Mouse (Mus musculus): ENCODE measurements around the gene Trim15.

Trim15 gene

GRCm38 (mm10) chr17:36869284-36869954, 2.4 kb upstream of the Trim15 start, which contains the start of gene Trim10:
Gene Trim10 (plus strand): TSS chr17:36869574.
- no peak for DNase-seq (ENCODE audit: low spot score)

GRCm38 (mm10) chr17:36868836-36869235, 1.8 kb upstream of the Trim15 start:
- DNase-seq (ENCODE audit: low spot score): no peak

- no peak for DNase-seq (ENCODE audit: low spot score)
These were observed 5.3 kb downstream of the Trim15 start for GRCm38 (mm10) chr17:36861680-36862079.

DNA sequence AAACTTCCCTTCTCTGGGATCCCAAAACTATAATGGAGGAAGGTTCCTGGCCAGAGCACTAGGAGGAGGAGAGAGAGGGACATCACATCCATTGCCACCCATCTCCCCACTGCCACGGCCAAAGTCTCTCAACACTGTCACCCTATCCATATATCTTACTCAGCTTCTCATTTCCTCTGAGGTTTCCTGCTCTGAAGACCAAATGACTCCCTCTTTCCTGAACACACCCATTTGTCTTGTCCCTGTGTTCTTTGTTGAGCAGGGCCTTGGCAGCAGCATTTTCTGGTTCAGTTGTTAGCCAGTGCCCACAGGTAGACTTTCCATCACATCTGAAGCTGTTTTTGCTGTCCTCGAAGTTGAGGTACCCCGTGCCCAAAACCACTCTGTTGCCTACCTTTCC, 8.8 kb downstream of the Trim15 start:
- DNase-seq (ENCODE audit: low spot score): no peak

- DNase-seq (ENCODE audit: low spot score): no peak
These were observed 10.8 kb downstream of the Trim15 start for GRCm38 (mm10) chr17:36856236-36856635.

- no peak for DNase-seq (ENCODE audit: low spot score)
These were observed 11.5 kb downstream of the Trim15 start for GRCm38 (mm10) chr17:36855484-36855883.

DNA sequence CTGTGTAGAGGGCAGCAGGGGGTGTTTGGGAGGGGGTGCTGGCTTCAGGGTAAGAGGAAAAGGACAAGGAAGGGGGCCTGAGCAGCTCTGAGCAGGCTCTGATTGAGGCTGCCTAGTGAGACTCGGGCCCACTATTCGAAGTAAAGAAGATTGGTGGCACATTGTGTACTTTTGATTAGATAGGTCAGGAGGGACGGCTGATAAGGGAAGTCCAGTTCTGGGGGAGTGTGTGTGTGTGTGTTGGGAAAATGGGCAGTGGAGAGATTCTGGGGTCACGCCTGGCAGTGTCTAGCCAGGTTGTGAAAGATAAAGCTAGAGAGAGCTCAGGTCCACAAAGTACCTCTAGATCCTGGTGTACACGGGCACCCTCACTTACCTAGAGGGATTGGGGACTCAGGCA, 15.4 kb downstream of the Trim15 start:
- no peak for DNase-seq (ENCODE audit: low spot score)

GRCm38 (mm10) chr17:36851200-36851599, 15.8 kb downstream of the Trim15 start:
- no peak for DNase-seq (ENCODE audit: low spot score)

GRCm38 (mm10) chr17:36849992-36850391, 17.0 kb downstream of the Trim15 start:
- no peak for DNase-seq (ENCODE audit: low spot score)

GRCm38 (mm10) chr17:36848911-36849310, 18.1 kb downstream of the Trim15 start:
- no peak for DNase-seq (ENCODE audit: low spot score)

- no peak for DNase-seq (ENCODE audit: low spot score)
These were observed 22.3 kb downstream of the Trim15 start for GRCm38 (mm10) chr17:36844725-36845124.

- no peak for DNase-seq (ENCODE audit: low spot score)
These were observed 22.7 kb downstream of the Trim15 start for GRCm38 (mm10) chr17:36844286-36844719.

- no peak for DNase-seq (ENCODE audit: low spot score)
These were observed 23.3 kb downstream of the Trim15 start for GRCm38 (mm10) chr17:36843696-36844095.

GRCm38 (mm10) chr17:36840961-36841445, 26.0 kb downstream of the Trim15 start:
- DNase-seq (ENCODE audit: low spot score): no peak

DNA sequence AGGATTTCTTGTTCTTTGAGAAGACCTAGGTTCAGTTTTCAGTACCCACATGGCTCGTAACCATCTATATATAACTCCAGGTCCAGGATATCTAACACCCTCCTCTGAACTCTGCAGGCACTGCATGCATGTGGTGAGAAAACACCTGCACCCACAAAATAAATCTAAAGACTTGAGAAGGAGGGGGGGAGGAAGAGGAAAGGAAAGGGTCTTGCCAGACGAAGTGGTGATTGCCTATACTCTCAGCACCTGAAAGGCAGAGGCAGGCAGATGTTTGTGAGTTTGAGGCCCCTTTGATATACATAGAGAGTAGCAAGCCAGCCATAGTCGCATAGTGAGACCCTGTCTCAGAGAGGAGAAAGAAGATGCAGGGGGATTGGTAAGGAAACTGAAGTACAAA, 27.1 kb downstream of the Trim15 start:
- DNase-seq (ENCODE audit: low spot score): no peak

GRCm38 (mm10) chr17:36839001-36839400, 28.0 kb downstream of the Trim15 start:
- no peak for DNase-seq (ENCODE audit: low spot score)

- DNase-seq (ENCODE audit: low spot score): peak; percentile 99
These were observed 29.9 kb downstream of the Trim15 start, which contains the start of gene Trim26 for GRCm38 (mm10) chr17:36836874-36837647. Gene Trim26 (plus strand): TSS chr17:36837134.

DNA sequence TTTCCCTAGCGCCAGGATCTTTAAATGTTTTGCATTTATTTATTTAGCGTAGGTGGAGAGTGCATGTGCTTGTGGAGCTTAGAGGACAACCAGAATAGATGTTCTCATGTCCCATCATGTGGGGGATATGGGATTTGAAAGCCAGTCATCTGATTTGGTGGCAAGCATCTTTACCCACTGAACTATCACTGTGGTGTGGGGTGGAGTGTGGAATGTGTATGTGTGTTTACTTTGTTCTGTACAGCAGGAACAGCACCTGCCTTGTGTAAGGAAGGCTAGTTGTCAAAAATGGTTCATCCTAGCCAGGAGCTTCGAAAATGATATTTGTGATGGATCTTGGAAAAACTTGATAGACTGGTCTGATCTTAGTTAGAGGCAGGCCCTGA, 30.6 kb downstream of the Trim15 start:
- DNase-seq (ENCODE audit: low spot score): no peak

DNA sequence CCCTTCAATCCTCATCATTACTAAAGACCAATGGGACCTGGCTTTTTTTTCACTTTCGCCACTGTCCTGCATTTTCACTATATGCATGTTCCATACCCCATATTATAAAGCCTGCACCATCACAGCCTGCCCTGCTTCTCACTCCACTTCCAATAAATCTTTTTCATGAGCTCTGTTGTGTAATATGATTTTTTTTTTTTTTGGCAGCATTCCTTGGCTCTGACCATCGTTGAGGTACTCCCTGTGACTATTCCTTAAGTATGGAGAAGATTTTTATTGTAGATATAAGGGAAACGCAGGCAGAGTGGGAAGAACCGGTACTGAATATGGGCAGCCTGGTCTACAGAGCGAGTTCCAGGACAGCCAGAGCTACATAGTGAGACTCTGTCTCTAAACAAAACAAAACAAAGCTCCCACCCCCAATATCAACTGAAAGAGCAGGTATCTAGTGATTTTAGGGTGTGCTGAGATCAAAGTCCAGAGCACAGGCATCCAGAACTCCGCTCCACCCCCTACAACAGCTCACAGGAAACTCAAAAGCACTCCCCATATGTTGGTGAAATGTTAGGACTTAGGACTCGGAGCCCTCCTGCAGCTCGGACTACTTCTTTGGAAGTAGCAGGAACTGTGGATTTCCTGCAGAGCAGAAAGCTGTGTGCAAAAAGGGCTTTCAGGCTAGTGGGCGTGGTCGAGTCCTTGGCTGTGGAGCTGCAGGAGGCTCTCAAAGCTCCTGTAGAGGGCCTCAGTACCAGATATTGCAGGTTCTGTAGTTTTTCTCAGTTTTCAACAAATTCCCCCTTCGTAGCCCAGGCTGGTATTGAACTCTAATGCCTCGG, 31.2 kb downstream of the Trim15 start:
- peak; percentile 79 for DNase-seq (ENCODE audit: low spot score)

DNA sequence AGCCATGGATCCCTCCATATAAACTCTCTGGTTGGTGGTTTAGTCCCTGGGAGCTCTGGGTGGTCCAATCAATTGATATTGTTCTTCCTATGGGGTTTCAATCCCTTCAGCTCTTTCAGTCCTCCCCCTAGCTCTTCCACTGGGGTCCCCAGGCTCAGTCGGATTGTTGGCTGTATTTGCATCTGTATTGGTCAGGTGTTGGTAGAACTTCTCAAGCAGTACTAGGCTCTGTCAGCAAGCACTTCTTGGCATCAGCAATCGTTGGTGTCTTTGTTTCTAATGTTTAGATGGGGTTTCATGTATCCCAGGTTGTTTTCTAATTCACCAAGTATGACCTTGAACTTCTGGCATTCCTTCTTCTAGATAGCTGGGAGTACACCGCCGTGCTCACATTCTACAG, 34.3 kb downstream of the Trim15 start:
- no peak for DNase-seq (ENCODE audit: low spot score)

- DNase-seq (ENCODE audit: low spot score): no peak
These were observed 36.5 kb downstream of the Trim15 start for GRCm38 (mm10) chr17:36830470-36830869.

GRCm38 (mm10) chr17:36828488-36828887, 38.5 kb downstream of the Trim15 start:
- no peak for DNase-seq (ENCODE audit: low spot score)
